Mouse (Mus musculus) layer of hippocampus, postnatal 36 days (tissue): ENCODE data around the gene Ptges. TPM values are rescaled to one million over a fixed set of nuclear protein-coding genes. Genes with fewer than 3 reads are reported as not detected.
"Not testable (repeated sequence)": the region's sequence is repeated elsewhere in the genome, so short reads cannot be mapped to it uniquely, and the experiment has no call there.

Experiments used
- DNase-seq, 2 experiments: peaks; one replicate each; pipeline ENCODE4 v3.0.0; 2022
- total RNA-seq, 2 experiments: library from RNA; stranded (reverse); gene quantifications; 2 replicates each; pipeline ENCODE4 v1.2.3; 2021

Ptges gene
- 1 to 10 TPM; 2.1 to 2.9 TPM for total RNA-seq

- DNase-seq, result peak; percentile 48 to 50
These were observed at the start of gene Ptges for GRCm38 (mm10) chr2:30929483-30930045. Gene Ptges (minus strand): TSS chr2:30929863.

- peak; percentile 89 to 91 for DNase-seq
These were observed 38.0 kb upstream of the Ptges start, which contains the start of gene Tor1a for GRCm38 (mm10) chr2:30967352-30968327. Gene Tor1a (minus strand): TSS chr2:30967933.

GRCm38 (mm10) chr2:30966826-30967225 lies 37.2 kb upstream of the Ptges start:
- DNase-seq, result no peak

GRCm38 (mm10) chr2:30965627-30966026 lies 36.0 kb upstream of the Ptges start:
- no peak for DNase-seq

GRCm38 (mm10) chr2:30962570-30963254 lies 33.0 kb upstream of the Ptges start:
- no peak for DNase-seq

GRCm38 (mm10) chr2:30959856-30960255 lies 30.2 kb upstream of the Ptges start:
- DNase-seq, result no peak

GRCm38 (mm10) chr2:30958726-30959125 lies 29.1 kb upstream of the Ptges start:
- no peak for DNase-seq

GRCm38 (mm10) chr2:30957511-30957910 lies 27.8 kb upstream of the Ptges start:
- no peak for DNase-seq

GRCm38 (mm10) chr2:30954797-30955196 lies 25.1 kb upstream of the Ptges start:
- no peak for DNase-seq

- DNase-seq, result peak; percentile 87
These were observed 23.3 kb upstream of the Ptges start, which contains the start of gene Tor1b for GRCm38 (mm10) chr2:30952824-30953490. Gene Tor1b (plus strand): TSS chr2:30952959.

GRCm38 (mm10) chr2:30952457-30952823 lies 22.8 kb upstream of the Ptges start:
- DNase-seq, result no peak

GRCm38 (mm10) chr2:30942603-30943011 lies 12.9 kb upstream of the Ptges start:
- DNase-seq, result peak in 1 of 2 experiments; percentile 49

GRCm38 (mm10) chr2:30942116-30942515 lies 12.5 kb upstream of the Ptges start:
- not testable (repeated sequence) for DNase-seq

- no peak for DNase-seq
These were observed 11.9 kb upstream of the Ptges start for GRCm38 (mm10) chr2:30941586-30941985.

GRCm38 (mm10) chr2:30938574-30938991 lies 8.9 kb upstream of the Ptges start:
- DNase-seq, result no peak

GRCm38 (mm10) chr2:30937731-30938130 lies 8.1 kb upstream of the Ptges start:
- no peak for DNase-seq

GRCm38 (mm10) chr2:30936808-30937207 lies 7.1 kb upstream of the Ptges start:
- DNase-seq, result no peak

- peak; percentile 64 to 73 for DNase-seq
These were observed 4.3 kb upstream of the Ptges start for GRCm38 (mm10) chr2:30933917-30934450.

- DNase-seq, result no peak
These were observed 3.4 kb upstream of the Ptges start for GRCm38 (mm10) chr2:30933032-30933431.

- DNase-seq, result no peak
These were observed 2.3 kb upstream of the Ptges start for GRCm38 (mm10) chr2:30931922-30932321.

GRCm38 (mm10) chr2:30930846-30931245 lies 1.2 kb upstream of the Ptges start:
- DNase-seq, result not testable (repeated sequence)

- no peak for DNase-seq
These were observed 675 bp downstream of the Ptges start for GRCm38 (mm10) chr2:30928893-30929482.
